Mouse (Mus musculus): ENCODE data around the gene Apaf1. TPM values are rescaled to one million over a fixed set of nuclear protein-coding genes. Genes with fewer than 3 reads are reported as not detected.
A peak's percentile ranks its signal among the peaks of the same experiment; 100 is the strongest.

Apaf1 gene
- polyA plus RNA-seq, 1 experiment from 2014 or later = 27.5 TPM

- no peak for ATAC-seq (ENCODE audit: low FRiP score, low read depth)
- no peaks in the 10 kb centered on the region for H3K9me3 ChIP-seq
- no peak overlapping the region for H3K27ac ChIP-seq
- H3K4me2 ChIP-seq (replicated peaks) = no peak overlapping the region
- no peak overlapping the region for H3K4me3 ChIP-seq
- H3K36me3 ChIP-seq = no peaks in the 10 kb centered on the region
- WGBS = 51% methylated on average over 14 of the region's 14 CpGs
- H3K4me1 ChIP-seq = peaks cover 17% of the 10 kb centered on the region
- H3K27me3 ChIP-seq (replicated peaks) = peaks cover 38% of the 10 kb centered on the region
- H3K9ac ChIP-seq = no peak overlapping the region
These were observed 116.8 kb downstream of the Apaf1 start for GRCm38 (mm10) chr10:90965671-90966315.

DNA sequence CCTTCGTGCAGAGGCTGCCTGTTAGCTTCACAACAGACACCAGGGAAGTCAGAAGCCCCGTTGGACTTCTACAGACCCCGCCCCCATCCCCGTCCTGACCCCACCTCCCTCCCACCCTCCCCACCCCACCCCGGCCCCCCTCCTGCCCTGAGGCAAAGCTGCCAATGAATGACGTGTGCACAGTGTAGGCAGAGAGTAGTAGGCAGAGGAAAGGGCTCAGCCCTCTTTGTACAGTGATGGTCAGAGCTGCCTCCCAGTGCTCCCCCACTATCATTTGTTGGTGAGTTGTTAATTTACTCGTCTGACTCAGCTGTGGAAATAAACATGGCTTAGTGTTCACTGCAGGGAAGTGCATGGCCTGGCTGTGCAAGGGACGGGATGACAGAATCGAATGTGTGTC, 118.1 kb downstream of the Apaf1 start:
- H3K4me1 ChIP-seq = peaks cover 10% of the 10 kb centered on the region
- no peak overlapping the region for H3K9ac ChIP-seq
- ATAC-seq (ENCODE audit: low FRiP score, low read depth) = peak; percentile 27; the same call in 1 of the 2 replicates
- H3K27ac ChIP-seq = no peak overlapping the region
- no peak overlapping the region for H3K4me2 ChIP-seq (replicated peaks)
- 31% methylated on average over 9 of the region's 9 CpGs for WGBS
- H3K4me3 ChIP-seq = no peak overlapping the region
- H3K36me3 ChIP-seq = no peaks in the 10 kb centered on the region
- H3K9me3 ChIP-seq = no peaks in the 10 kb centered on the region
- H3K27me3 ChIP-seq (replicated peaks) = peaks cover 33% of the 10 kb centered on the region

GRCm38 (mm10) chr10:90960374-90960773, 122.2 kb downstream of the Apaf1 start:
- no peak overlapping the region for H3K4me2 ChIP-seq (replicated peaks)
- H3K4me1 ChIP-seq = no peaks in the 10 kb centered on the region
- WGBS = 73% methylated on average over 7 of the region's 7 CpGs
- ATAC-seq (ENCODE audit: low FRiP score, low read depth) = no peak
- no peaks in the 10 kb centered on the region; the same call in 1 of the 2 replicates for H3K27me3 ChIP-seq (replicated peaks)
- H3K9ac ChIP-seq = no peak overlapping the region
- H3K36me3 ChIP-seq = no peaks in the 10 kb centered on the region
- H3K4me3 ChIP-seq = no peak overlapping the region
- H3K27ac ChIP-seq = no peak overlapping the region
- no peaks in the 10 kb centered on the region for H3K9me3 ChIP-seq

- H3K9ac ChIP-seq = no peak overlapping the region
- H3K4me2 ChIP-seq (replicated peaks) = no peak overlapping the region
- 89% methylated on average over 6 of the region's 6 CpGs for WGBS
- H3K9me3 ChIP-seq = no peaks in the 10 kb centered on the region
- no peak overlapping the region for H3K27ac ChIP-seq
- no peaks in the 10 kb centered on the region for H3K4me1 ChIP-seq
- no peaks in the 10 kb centered on the region for H3K27me3 ChIP-seq (replicated peaks)
- H3K36me3 ChIP-seq = no peaks in the 10 kb centered on the region
- no peak for ATAC-seq (ENCODE audit: low FRiP score, low read depth)
- no peak overlapping the region for H3K4me3 ChIP-seq
These were observed 128.7 kb downstream of the Apaf1 start for GRCm38 (mm10) chr10:90953821-90954220.

DNA sequence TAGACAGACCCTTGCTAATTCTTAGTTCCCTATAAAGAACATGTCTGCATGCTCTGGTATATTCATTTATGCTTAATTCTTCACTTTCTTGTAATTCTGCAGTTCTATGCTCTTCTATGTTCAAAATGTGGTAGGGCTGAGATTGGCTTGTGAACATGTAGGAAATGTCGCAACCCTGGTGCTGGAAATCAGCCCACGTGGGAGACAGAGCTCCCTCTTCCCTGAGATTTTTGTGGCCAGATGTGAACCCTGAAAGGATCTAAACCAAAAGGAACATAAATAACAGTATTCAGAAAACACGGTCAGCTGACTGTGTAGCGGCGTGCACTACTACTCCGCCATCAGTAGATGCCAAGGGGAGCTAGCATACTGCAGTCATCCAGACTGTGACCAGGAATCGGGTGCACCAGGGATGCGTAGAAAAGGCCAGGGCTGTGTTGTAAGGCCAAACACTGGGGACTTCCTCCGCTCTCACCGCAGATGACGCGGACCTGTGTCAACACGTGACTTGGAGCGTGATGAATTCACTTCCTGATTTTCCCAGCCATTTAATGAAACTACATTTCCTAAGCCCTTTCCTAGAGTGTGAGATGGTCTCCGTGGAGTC, 129.4 kb downstream of the Apaf1 start:
- ATAC-seq (ENCODE audit: low FRiP score, low read depth) = no peak

GRCm38 (mm10) chr10:90947608-90948373, 134.8 kb downstream of the Apaf1 start:
- no peak overlapping the region for H3K27ac ChIP-seq
- no peaks in the 10 kb centered on the region for H3K27me3 ChIP-seq (replicated peaks)
- H3K36me3 ChIP-seq = peaks cover 3% of the 10 kb centered on the region; the same call in 1 of the 2 replicates
- no peak for ATAC-seq (ENCODE audit: low FRiP score, low read depth)
- H3K9me3 ChIP-seq = no peaks in the 10 kb centered on the region
- H3K4me1 ChIP-seq = no peaks in the 10 kb centered on the region
- WGBS = 90% methylated on average over 18 of the region's 18 CpGs
- no peak overlapping the region for H3K4me3 ChIP-seq
- H3K4me2 ChIP-seq (replicated peaks) = no peak overlapping the region
- no peak overlapping the region for H3K9ac ChIP-seq

More for the DNA sequence above, 129.4 kb downstream of the Apaf1 start:
- Histone ChIP-seq H3K27me3 (replicated peaks) (no peaks in the 10 kb centered on the region), H3K9ac (no peak overlapping the region), H3K4me2 (replicated peaks) (no peak overlapping the region), H3K4me3 (no peak overlapping the region), H3K36me3 (no peaks in the 10 kb centered on the region), H3K9me3 (no peaks in the 10 kb centered on the region), H3K4me1 (no peaks in the 10 kb centered on the region), H3K27ac (no peak overlapping the region)
- WGBS = 89% methylated on average over 15 of the region's 15 CpGs

GRCm38 (mm10) chr10:90947043-90947442, 135.5 kb downstream of the Apaf1 start:
- no peak for ATAC-seq (ENCODE audit: low FRiP score, low read depth)
- Histone ChIP-seq H3K27me3 (replicated peaks) (no peaks in the 10 kb centered on the region), H3K4me3 (no peak overlapping the region), H3K9ac (no peak overlapping the region), H3K27ac (no peak overlapping the region), H3K4me1 (no peaks in the 10 kb centered on the region), H3K36me3 (peaks cover 5% of the 10 kb centered on the region; the same call in 1 of the 2 replicates), H3K4me2 (replicated peaks) (no peak overlapping the region), H3K9me3 (no peaks in the 10 kb centered on the region)
- 89% methylated on average over 6 of the region's 6 CpGs for WGBS

GRCm38 (mm10) chr10:90942001-90942700, 140.4 kb downstream of the Apaf1 start:
- H3K9me3 ChIP-seq = no peaks in the 10 kb centered on the region
- no peak overlapping the region for H3K27ac ChIP-seq
- H3K9ac ChIP-seq = no peak overlapping the region
- no peaks in the 10 kb centered on the region for H3K27me3 ChIP-seq (replicated peaks)
- H3K36me3 ChIP-seq = peaks cover 5% of the 10 kb centered on the region; the same call in 1 of the 2 replicates
- WGBS = 85% methylated on average over 14 of the region's 14 CpGs
- H3K4me1 ChIP-seq = no peaks in the 10 kb centered on the region
- no peak overlapping the region for H3K4me3 ChIP-seq
- no peak for ATAC-seq (ENCODE audit: low FRiP score, low read depth)
- no peak overlapping the region for H3K4me2 ChIP-seq (replicated peaks)

DNA sequence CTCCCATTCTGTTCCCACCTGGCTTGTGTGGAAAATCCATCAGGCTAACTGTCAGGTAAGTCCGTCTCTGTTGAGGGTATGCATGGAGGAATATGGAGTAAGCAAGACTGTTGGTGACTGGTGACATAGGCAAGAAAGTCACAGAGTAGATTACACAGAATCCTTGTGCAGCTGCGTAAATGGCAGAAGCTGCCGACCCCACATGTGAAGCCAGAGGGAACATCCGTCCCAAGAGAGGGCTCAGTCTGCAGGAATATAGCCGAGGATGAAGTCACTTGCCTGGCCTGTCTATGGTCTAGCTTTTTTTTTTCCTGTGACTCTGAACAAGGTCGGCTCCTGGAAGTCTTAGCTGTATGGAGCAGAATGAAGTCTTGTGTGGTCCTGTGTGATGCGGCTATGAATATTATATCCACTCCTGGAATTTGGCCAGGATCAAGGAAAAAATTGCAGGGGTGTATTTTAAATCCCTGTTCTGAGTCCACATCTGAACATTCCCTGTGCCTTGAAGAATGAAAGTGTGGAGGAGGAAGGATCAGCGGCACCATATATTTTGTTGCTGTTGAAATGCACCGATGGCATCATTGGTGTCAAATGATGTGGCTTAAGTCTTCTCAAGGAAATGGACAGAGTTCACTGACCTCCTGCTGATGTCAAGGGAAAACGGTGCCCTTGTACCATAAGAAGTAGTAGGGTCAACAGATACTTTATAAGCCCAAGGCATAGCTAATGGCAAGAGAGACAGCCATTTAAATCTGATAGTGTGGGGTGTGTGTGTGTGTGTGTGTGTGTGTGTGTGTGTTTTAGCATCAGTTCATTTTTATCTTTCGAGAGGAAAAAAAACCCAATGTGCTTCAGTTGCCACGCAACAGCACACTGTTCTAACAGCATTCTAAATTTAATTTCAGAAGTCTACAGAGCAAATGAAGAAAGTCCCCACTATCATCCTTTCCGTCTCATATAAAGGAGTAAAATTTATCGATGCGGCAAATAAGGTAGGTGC, 141.7 kb downstream of the Apaf1 start:
- WGBS = 83% methylated on average over 15 of the region's 15 CpGs

More for the DNA sequence above, 141.7 kb downstream of the Apaf1 start:
- ATAC-seq (ENCODE audit: low FRiP score, low read depth) = no peak
- Histone ChIP-seq H3K27ac (no peak overlapping the region), H3K4me2 (replicated peaks) (no peak overlapping the region), H3K27me3 (replicated peaks) (no peaks in the 10 kb centered on the region), H3K4me1 (no peaks in the 10 kb centered on the region), H3K36me3 (peaks cover 5% of the 10 kb centered on the region; the same call in 1 of the 2 replicates), H3K9ac (no peak overlapping the region), H3K4me3 (no peak overlapping the region), H3K9me3 (no peaks in the 10 kb centered on the region)

Measured in neural tube, embryonic 12.5 days (tissue).